Mouse (Mus musculus): Measurements from ENCODE around the gene Gm7137.

DNA sequence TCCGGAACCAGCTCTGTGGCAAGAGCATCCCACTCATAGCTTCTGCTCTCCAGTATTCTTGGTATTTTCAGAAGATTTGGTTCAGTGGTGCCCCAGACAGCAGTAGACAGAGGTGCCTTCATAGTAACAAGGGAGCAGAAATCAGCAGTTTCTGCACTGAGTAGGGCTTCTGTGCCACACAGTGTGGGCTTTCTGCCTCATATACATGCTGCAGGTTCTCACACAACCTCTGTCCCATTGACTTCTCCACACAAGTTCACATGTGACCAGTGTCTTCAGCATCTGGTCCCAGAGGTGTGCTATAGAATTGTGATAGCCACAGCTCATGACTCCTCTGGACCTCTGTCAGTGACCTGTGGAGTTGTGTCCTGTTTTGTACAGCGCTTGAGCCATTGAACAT is 621 bp upstream of the Gm7137 start:
- TF ChIP-seq CTCF (IDR thresholded peaks at IDR 0.05; ENCODE audit: low read depth) (no peak), EP300 (IDR thresholded peaks at IDR 0.05; ENCODE audit: low read depth) (no peak)
